Mouse (Mus musculus): ENCODE measurements at regions not wholly inside any gene's neighbourhood (a gene's known extent, or its start where the extent isn't known, plus 50 kb on each side); places are given as distances from the start of the nearest gene placed in this dataset.

DNA sequence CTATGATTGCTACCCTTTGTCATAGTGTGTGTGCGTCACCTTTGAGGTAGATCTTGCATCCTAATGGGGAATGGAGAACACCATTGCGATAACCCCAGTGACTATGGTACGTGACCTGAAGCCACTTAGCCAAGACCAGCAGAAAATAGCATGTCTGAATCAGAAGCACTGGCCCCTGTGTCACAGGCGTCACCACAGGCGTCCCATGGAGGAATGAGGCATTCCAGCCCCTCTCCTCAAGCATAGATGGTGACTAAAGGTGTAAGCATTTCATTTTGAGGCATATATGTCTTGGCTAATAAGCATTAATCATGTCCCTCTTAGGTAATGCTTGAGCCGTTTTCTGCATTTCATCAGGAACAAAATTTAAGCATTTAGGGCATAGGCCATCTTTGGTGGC lies 82.1 kb upstream of the Cd93 start:
- H3K4me2 ChIP-seq (ENCODE audit: low read depth): no peak overlapping the region
- no peak overlapping the region for H3K9ac ChIP-seq (replicated peaks)
- DNase-seq (ENCODE audit: low read depth in 3 of 3, low spot score in 3 of 3) (no peak), ATAC-seq (ENCODE audit: insufficient read depth) (no peak)
- peaks cover 0 to 4% of the 10 kb centered on the region in 2 experiments; a peak in 2 of 4 replicates for H3K4me1 ChIP-seq (replicated peaks; ENCODE audit: control insufficient read depth in 2 of 2, insufficient read depth in 2 of 2, low read length in 1 of 2)
- H3K36me3 ChIP-seq (replicated peaks; ENCODE audit: control insufficient read depth, insufficient read depth, low read depth): no peaks in the 10 kb centered on the region
- no peaks in the 10 kb centered on the region for H3K9me3 ChIP-seq (ENCODE audit: control insufficient read depth, low read length)
- no peak overlapping the region for H3K27ac ChIP-seq
- TF ChIP-seq CTCF (IDR thresholded peaks at IDR 0.05; ENCODE audit: low read depth): no peak
- no peak for TF ChIP-seq EP300 (IDR thresholded peaks at IDR 0.05; ENCODE audit: low read depth)
- WGBS (ENCODE audit: insufficient replicate concordance): 65% methylated on average over 6 of the region's 6 CpGs
- H3K27me3 ChIP-seq (ENCODE audit: control insufficient read depth, insufficient read depth, low read length): no peaks in the 10 kb centered on the region
- H3K4me3 ChIP-seq (ENCODE audit: insufficient read depth in 1 of 2, low read depth in 2 of 2, low read length in 2 of 2): no peak overlapping the region

DNA sequence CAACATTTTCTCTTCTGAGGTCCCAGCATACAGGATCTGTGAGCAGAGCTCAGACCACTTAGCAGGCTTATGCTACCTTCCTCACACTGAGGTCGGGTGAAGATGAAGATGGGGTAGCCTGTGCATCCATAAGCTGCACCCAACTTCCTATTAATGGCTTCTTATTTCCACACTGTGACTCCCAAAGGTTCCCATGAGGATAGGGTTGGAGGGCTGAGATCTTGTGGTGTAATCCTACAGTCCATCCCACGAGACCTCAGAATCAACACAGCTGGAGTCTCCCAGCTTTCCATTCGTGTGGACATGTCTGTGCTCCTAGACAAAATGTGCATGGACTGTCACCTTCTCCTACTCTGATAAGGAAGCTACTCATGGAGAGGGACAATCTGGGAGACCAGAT lies 80.0 kb upstream of the Cd93 start:
- peaks cover 0 to 4% of the 10 kb centered on the region in 2 experiments; a peak in 2 of 4 replicates for H3K4me1 ChIP-seq (replicated peaks; ENCODE audit: control insufficient read depth in 2 of 2, insufficient read depth in 2 of 2, low read length in 1 of 2)
- no peaks in the 10 kb centered on the region for H3K27me3 ChIP-seq (ENCODE audit: control insufficient read depth, insufficient read depth, low read length)
- H3K27ac ChIP-seq: no peak overlapping the region
- H3K9ac ChIP-seq (replicated peaks): no peak overlapping the region
- no peaks in the 10 kb centered on the region for H3K36me3 ChIP-seq (replicated peaks; ENCODE audit: control insufficient read depth, insufficient read depth, low read depth)
- WGBS (ENCODE audit: insufficient replicate concordance): 48% methylated on average over 3 of the region's 3 CpGs
- no peak for TF ChIP-seq EP300 (IDR thresholded peaks at IDR 0.05; ENCODE audit: low read depth)
- TF ChIP-seq CTCF (IDR thresholded peaks at IDR 0.05; ENCODE audit: low read depth): no peak
- no peak overlapping the region for H3K4me3 ChIP-seq (ENCODE audit: insufficient read depth in 1 of 2, low read depth in 2 of 2, low read length in 2 of 2)
- ATAC-seq (ENCODE audit: insufficient read depth) (no peak), DNase-seq (ENCODE audit: low read depth in 3 of 3, low spot score in 3 of 3) (no peak)
- H3K4me2 ChIP-seq (ENCODE audit: low read depth): no peak overlapping the region
- H3K9me3 ChIP-seq (ENCODE audit: control insufficient read depth, low read length): no peaks in the 10 kb centered on the region

DNA sequence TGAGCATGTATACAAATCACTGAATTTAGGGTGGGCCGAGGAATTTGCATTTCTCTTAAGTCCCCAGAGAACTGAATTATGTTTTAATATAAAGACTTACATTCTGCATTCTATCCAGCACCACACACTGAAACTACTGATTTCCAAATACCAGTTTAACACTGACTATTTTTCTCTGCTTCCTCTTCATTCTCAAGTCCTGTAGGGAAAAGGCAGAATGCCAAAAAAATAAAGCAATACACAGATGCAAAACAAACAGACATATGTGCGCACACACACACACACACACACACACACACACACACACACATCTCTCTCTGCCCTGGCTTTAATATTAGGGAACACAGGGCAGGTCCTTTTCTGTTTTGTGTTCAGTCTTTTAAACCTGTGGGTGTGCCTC lies 79.6 kb upstream of the Cd93 start:
- 66% methylated on average over 2 of the region's 2 CpGs for WGBS (ENCODE audit: insufficient replicate concordance)
- no peaks in the 10 kb centered on the region for H3K36me3 ChIP-seq (replicated peaks; ENCODE audit: control insufficient read depth, insufficient read depth, low read depth)
- H3K27me3 ChIP-seq (ENCODE audit: control insufficient read depth, insufficient read depth, low read length): no peaks in the 10 kb centered on the region
- TF ChIP-seq CTCF (IDR thresholded peaks at IDR 0.05; ENCODE audit: low read depth) (no peak), EP300 (IDR thresholded peaks at IDR 0.05; ENCODE audit: low read depth) (no peak)
- no peak for DNase-seq (ENCODE audit: low read depth in 3 of 3, low spot score in 3 of 3)
- no peak overlapping the region for H3K27ac ChIP-seq
- H3K9ac ChIP-seq (replicated peaks): no peak overlapping the region
- no peak for ATAC-seq (ENCODE audit: insufficient read depth)
- no peak overlapping the region for H3K4me2 ChIP-seq (ENCODE audit: low read depth)
- H3K4me1 ChIP-seq (replicated peaks; ENCODE audit: control insufficient read depth in 2 of 2, insufficient read depth in 2 of 2, low read length in 1 of 2): peaks cover 0 to 4% of the 10 kb centered on the region in 2 experiments; a peak in 2 of 4 replicates
- no peaks in the 10 kb centered on the region for H3K9me3 ChIP-seq (ENCODE audit: control insufficient read depth, low read length)
- H3K4me3 ChIP-seq (ENCODE audit: insufficient read depth in 1 of 2, low read depth in 2 of 2, low read length in 2 of 2): no peak overlapping the region

DNA sequence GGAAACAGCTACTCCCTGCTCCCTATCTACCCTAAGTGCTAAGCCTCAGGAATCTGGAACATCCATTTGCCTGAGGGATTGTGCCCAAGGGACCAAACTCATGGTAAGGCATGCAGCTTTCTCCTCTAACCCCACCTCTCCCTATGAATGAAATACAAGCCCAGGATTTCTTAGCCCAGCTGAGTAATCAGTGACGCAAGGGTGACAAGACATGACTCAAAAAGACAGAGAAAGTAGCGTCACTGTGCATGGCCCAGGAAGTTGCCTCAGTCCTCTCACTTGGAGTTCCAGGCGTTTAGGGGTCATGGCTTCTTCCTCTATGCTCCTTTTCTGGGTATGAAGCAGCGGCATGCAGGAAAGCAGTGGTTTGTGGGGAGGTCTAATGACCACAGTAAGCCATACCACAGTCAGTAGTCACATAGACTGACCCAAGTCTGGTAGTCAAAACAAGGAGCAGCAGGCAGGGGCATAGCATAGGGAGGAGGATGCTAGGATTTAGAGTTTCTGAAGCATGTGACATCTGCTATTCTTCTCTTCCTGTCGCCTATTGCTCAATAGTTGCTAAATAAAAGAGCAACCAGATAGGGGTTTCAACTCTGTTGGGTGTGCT lies 78.7 kb upstream of the Cd93 start:
- no peaks in the 10 kb centered on the region for H3K36me3 ChIP-seq (replicated peaks; ENCODE audit: control insufficient read depth, insufficient read depth, low read depth)
- no peak overlapping the region for H3K27ac ChIP-seq
- ATAC-seq (ENCODE audit: insufficient read depth): peak; percentile 33; the same call in 1 of the 2 replicates
- H3K4me3 ChIP-seq (ENCODE audit: insufficient read depth in 1 of 2, low read depth in 2 of 2, low read length in 2 of 2): no peak overlapping the region
- no peak overlapping the region for H3K4me2 ChIP-seq (ENCODE audit: low read depth)
- no peak overlapping the region for H3K9ac ChIP-seq (replicated peaks)
- H3K27me3 ChIP-seq (ENCODE audit: control insufficient read depth, insufficient read depth, low read length): no peaks in the 10 kb centered on the region
- H3K9me3 ChIP-seq (ENCODE audit: control insufficient read depth, low read length): no peaks in the 10 kb centered on the region
- peaks cover 0 to 2% of the 10 kb centered on the region in 2 experiments; a peak in 2 of 4 replicates for H3K4me1 ChIP-seq (replicated peaks; ENCODE audit: control insufficient read depth in 2 of 2, insufficient read depth in 2 of 2, low read length in 1 of 2)
- TF ChIP-seq EP300 (IDR thresholded peaks at IDR 0.05; ENCODE audit: low read depth): no peak
- no peak for TF ChIP-seq CTCF (IDR thresholded peaks at IDR 0.05; ENCODE audit: low read depth)
- peak; percentile 10 to 46 (median 12) for DNase-seq (ENCODE audit: low read depth in 3 of 3, low spot score in 3 of 3)
- WGBS (ENCODE audit: insufficient replicate concordance): 21% methylated on average over 5 of the region's 5 CpGs

DNA sequence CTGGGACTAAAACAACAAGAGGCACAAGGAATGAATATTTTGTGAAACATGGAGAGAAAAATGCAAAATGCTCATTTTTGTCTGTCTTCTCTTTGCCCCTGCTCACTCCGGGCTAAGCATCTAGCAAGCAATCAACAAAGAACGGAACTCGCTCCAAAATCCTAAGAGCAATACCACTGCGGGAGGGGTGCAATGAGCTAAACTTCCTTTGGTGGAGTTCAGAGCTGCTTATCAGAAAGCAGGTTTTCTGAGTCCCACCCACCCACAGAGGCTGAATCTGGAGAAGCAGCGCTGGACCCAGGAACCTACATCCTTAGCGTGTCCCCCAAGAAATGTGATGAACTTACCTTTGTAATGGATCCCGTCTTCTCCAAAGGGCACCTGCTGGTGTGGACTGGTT lies 76.9 kb upstream of the Cd93 start:
- TF ChIP-seq CTCF (IDR thresholded peaks at IDR 0.05; ENCODE audit: low read depth): no peak
- no peak for TF ChIP-seq EP300 (IDR thresholded peaks at IDR 0.05; ENCODE audit: low read depth)
- no peak overlapping the region for H3K4me2 ChIP-seq (ENCODE audit: low read depth)
- WGBS (ENCODE audit: insufficient replicate concordance): 14% methylated on average over 7 of the region's 7 CpGs
- H3K27me3 ChIP-seq (ENCODE audit: control insufficient read depth, insufficient read depth, low read length): no peaks in the 10 kb centered on the region
- peaks cover 0 to 2% of the 10 kb centered on the region in 2 experiments; a peak in 2 of 4 replicates for H3K4me1 ChIP-seq (replicated peaks; ENCODE audit: control insufficient read depth in 2 of 2, insufficient read depth in 2 of 2, low read length in 1 of 2)
- H3K9me3 ChIP-seq (ENCODE audit: control insufficient read depth, low read length): no peaks in the 10 kb centered on the region
- no peak for ATAC-seq (ENCODE audit: insufficient read depth)
- DNase-seq (ENCODE audit: low read depth in 3 of 3, low spot score in 3 of 3): no peak
- H3K36me3 ChIP-seq (replicated peaks; ENCODE audit: control insufficient read depth, insufficient read depth, low read depth): no peaks in the 10 kb centered on the region
- no peak overlapping the region for H3K27ac ChIP-seq
- H3K9ac ChIP-seq (replicated peaks): no peak overlapping the region
- H3K4me3 ChIP-seq (ENCODE audit: insufficient read depth in 1 of 2, low read depth in 2 of 2, low read length in 2 of 2): no peak overlapping the region
